Mouse (Mus musculus) limb, embryonic 13.5 days (tissue): ENCODE data around the gene Raet1e. TPM values are rescaled to one million over a fixed set of nuclear protein-coding genes. Genes with fewer than 3 reads are reported as not detected.
"Not testable (repeated sequence)": the region's sequence is repeated elsewhere in the genome, so short reads cannot be mapped to it uniquely, and the experiment has no call there.

Experiments
- ATAC-seq: fragments of 200-750 bp; cut with Nextera tagmentation; 2 replicates; pipeline ENCODE4 v1.8.0; 2017; ENCODE audit warnings: low read depth, moderate number of reproducible peaks, moderate TSS enrichment; ENCODE audit not compliant: low FRiP score
- H3K27ac ChIP-seq: fragments of 300-500 bp; sonication (generic); 2 replicates; pipeline ENCODE4 v1.5.1; 2015; ENCODE audit warnings: inconsistent platforms, mild to moderate bottlenecking, moderate library complexity
- H3K27me3 ChIP-seq: fragments of 300-500 bp; sonication (generic); 2 replicates; pipeline ENCODE4 v1.6.1; 2015; ENCODE audit warnings: mild to moderate bottlenecking, inconsistent platforms
- H3K36me3 ChIP-seq: fragments of 300-500 bp; sonication (generic); 2 replicates; pipeline ENCODE4 v1.6.1; 2015; ENCODE audit warnings: inconsistent platforms, mild to moderate bottlenecking, moderate library complexity
- H3K4me1 ChIP-seq: fragments of 300-500 bp; sonication (generic); 2 replicates; pipeline ENCODE4 v1.6.1; 2015; ENCODE audit warnings: inconsistent platforms
- H3K4me2 ChIP-seq: fragments of 300-500 bp; sonication (generic); replicated peaks from 2 replicates; pipeline ENCODE4 v1.6.1; 2015; ENCODE audit warnings: inconsistent platforms, mild to moderate bottlenecking, moderate library complexity
- H3K4me3 ChIP-seq: fragments of 300-500 bp; sonication (generic); 2 replicates; pipeline ENCODE4 v1.5.1; 2015; ENCODE audit warnings: moderate library complexity, mild to moderate bottlenecking, inconsistent platforms
- H3K9ac ChIP-seq: fragments of 300-500 bp; sonication (generic); 2 replicates; pipeline ENCODE4 v1.6.1; 2015; ENCODE audit warnings: mild to moderate bottlenecking, inconsistent platforms
- H3K9me3 ChIP-seq: fragments of 300-500 bp; sonication (generic); 2 replicates; pipeline ENCODE4 v1.6.1; 2016; ENCODE audit warnings: inconsistent platforms
- WGBS: fragments of 180-500 bp; shearing (Covaris S2); methylation state at CpG from one replicate; pipeline ENCODE4 v1.1.7; 2015; 5-methylcytosine and 5-hydroxymethylcytosine counted together
- polyA plus RNA-seq: library from polyadenylated mRNA; unstranded; fragments of >200 nt; fragmentation: Nextera tagmentation; extraction: Ambion mirVana; gene quantifications from 2 replicates; pipeline ENCODE4 v1.2.1, GENCODE M21; 2015

The Raet1e gene
- 12.0 and 13.0 TPM in 2 replicates for polyA plus RNA-seq

- H3K9me3 ChIP-seq, H3K27ac ChIP-seq, H3K9ac ChIP-seq, H3K36me3 ChIP-seq: not testable (repeated sequence)
- H3K4me2 ChIP-seq, result peak within 1 kb of the TSS; percentile 70
- ATAC-seq, result 0 out of 2 replicates have a peak, but pooled peaks have one; percentile 51
- WGBS, result under 1% methylated on average over 48 of the region's 48 CpGs
- peak within 1 kb of the TSS; percentile 45 for H3K4me3 ChIP-seq
- peaks cover 14% of the 10 kb centered on the region for H3K4me1 ChIP-seq
- H3K27me3 ChIP-seq, result peaks cover 78% of the 10 kb centered on the region
Observed at GRCm38 (mm10) chr10:22158310-22158999, at the start of gene Raet1e, which contains the start of gene H60b. Gene Raet1e, plus strand, starts transcription at chr10:22158569. Gene H60b, plus strand, starts transcription at chr10:22158586.

GRCm38 (mm10) chr10:22140665-22141280, 17.6 kb upstream of the Raet1e start:
- peak overlapping the region; percentile 49 for H3K4me3 ChIP-seq
- no peaks in the 10 kb centered on the region for H3K36me3 ChIP-seq
- H3K9ac ChIP-seq, result peak overlapping the region; percentile 70
- WGBS, result 2% methylated on average over 19 of the region's 19 CpGs
- no peak overlapping the region for H3K27ac ChIP-seq
- ATAC-seq, result peak; percentile 54; the same call in 1 of the 2 replicates
- H3K9me3 ChIP-seq, result no peaks in the 10 kb centered on the region; the same call in 1 of the 2 replicates
- H3K4me1 ChIP-seq, result no peaks in the 10 kb centered on the region
- H3K27me3 ChIP-seq, result no peaks in the 10 kb centered on the region
- peak overlapping the region; percentile 73 for H3K4me2 ChIP-seq

GRCm38 (mm10) chr10:22142194-22142593, 16.2 kb upstream of the Raet1e start:
- H3K4me1 ChIP-seq, H3K27ac ChIP-seq, H3K9ac ChIP-seq, H3K4me2 ChIP-seq, ATAC-seq, H3K4me3 ChIP-seq, H3K36me3 ChIP-seq, H3K27me3 ChIP-seq, H3K9me3 ChIP-seq: not testable (repeated sequence)
- WGBS, result 84% methylated on average over 1 of the region's 1 CpGs

GRCm38 (mm10) chr10:22142926-22143325, 15.4 kb upstream of the Raet1e start:
- H3K27me3 ChIP-seq, result no peaks in the 10 kb centered on the region
- no peak overlapping the region for H3K9ac ChIP-seq
- H3K4me2 ChIP-seq, result no peak overlapping the region
- 0 out of 2 replicates have a peak, but pooled peaks cover 3% of the 10 kb centered on the region for H3K36me3 ChIP-seq
- no peak overlapping the region for H3K27ac ChIP-seq
- no peaks in the 10 kb centered on the region for H3K9me3 ChIP-seq
- no peak for ATAC-seq
- no peak overlapping the region for H3K4me3 ChIP-seq
- no peaks in the 10 kb centered on the region for H3K4me1 ChIP-seq
- 69% methylated on average over 5 of the region's 5 CpGs for WGBS

GRCm38 (mm10) chr10:22148441-22149072, 9.8 kb upstream of the Raet1e start:
- Histone ChIP-seq H3K27me3 (peaks cover 29% of the 10 kb centered on the region), H3K9me3 (no peaks in the 10 kb centered on the region), H3K4me3 (peak overlapping the region; percentile 66), H3K9ac (peak overlapping the region; percentile 81), H3K4me1 (peaks cover 22% of the 10 kb centered on the region), H3K4me2 (peak overlapping the region; percentile 96), H3K36me3 (0 out of 2 replicates have a peak, but pooled peaks cover 3% of the 10 kb centered on the region), H3K27ac (0 out of 2 replicates have a peak overlapping the region, but pooled peaks have one; percentile 55)
- under 1% methylated on average over 46 of the region's 50 CpGs for WGBS
- peak; percentile 89 for ATAC-seq

GRCm38 (mm10) chr10:22149073-22149690, 9.2 kb upstream of the Raet1e start, which contains the start of gene E030030I06Rik:
Gene E030030I06Rik, minus strand, starts transcription at chr10:22149270.
- Histone ChIP-seq H3K4me3 (peak within 1 kb of the TSS; percentile 66), H3K27ac (0 out of 2 replicates have a peak within 1 kb of the TSS, but pooled peaks have one; percentile 55), H3K4me1 (peaks cover 22% of the 10 kb centered on the region), H3K27me3 (peaks cover 33% of the 10 kb centered on the region), H3K4me2 (peak within 1 kb of the TSS; percentile 96), H3K9me3 (no peaks in the 10 kb centered on the region), H3K9ac (peak within 1 kb of the TSS; percentile 81), H3K36me3 (0 out of 2 replicates have a peak, but pooled peaks cover 3% of the 10 kb centered on the region)
- under 1% methylated on average over 37 of the region's 37 CpGs for WGBS
- ATAC-seq, result peak; percentile 37; the same call in 1 of the 2 replicates

GRCm38 (mm10) chr10:22149691-22150465, 8.5 kb upstream of the Raet1e start:
- WGBS, result under 1% methylated on average over 49 of the region's 50 CpGs
- Histone ChIP-seq H3K9ac (peak overlapping the region; percentile 81), H3K4me1 (peaks cover 22% of the 10 kb centered on the region), H3K27me3 (peaks cover 33% of the 10 kb centered on the region), H3K4me2 (peak overlapping the region; percentile 96), H3K36me3 (0 out of 2 replicates have a peak, but pooled peaks cover 3% of the 10 kb centered on the region), H3K9me3 (no peaks in the 10 kb centered on the region), H3K27ac (no peak overlapping the region), H3K4me3 (peak overlapping the region; percentile 66)
- ATAC-seq, result no peak

GRCm38 (mm10) chr10:22150593-22150992, 7.8 kb upstream of the Raet1e start:
- Histone ChIP-seq H3K9ac (no peak overlapping the region), H3K4me1 (peaks cover 22% of the 10 kb centered on the region), H3K9me3 (no peaks in the 10 kb centered on the region), H3K4me3 (peak overlapping the region; percentile 66), H3K27ac (no peak overlapping the region), H3K4me2 (peak overlapping the region; percentile 96), H3K36me3 (0 out of 2 replicates have a peak, but pooled peaks cover 3% of the 10 kb centered on the region), H3K27me3 (peaks cover 40% of the 10 kb centered on the region)
- under 1% methylated on average over 27 of the region's 27 CpGs for WGBS
- no peak for ATAC-seq

- not testable (repeated sequence) for H3K27ac ChIP-seq, H3K9ac ChIP-seq, H3K9me3 ChIP-seq, ATAC-seq, H3K36me3 ChIP-seq
- H3K4me1 ChIP-seq, result peaks cover 22% of the 10 kb centered on the region
- WGBS, result 1% methylated on average over 55 of the region's 55 CpGs
- peak overlapping the region; percentile 96 for H3K4me2 ChIP-seq
- peaks cover 47% of the 10 kb centered on the region for H3K27me3 ChIP-seq
- peak overlapping the region; percentile 66 for H3K4me3 ChIP-seq
Observed at GRCm38 (mm10) chr10:22151056-22151862, 7.1 kb upstream of the Raet1e start.

GRCm38 (mm10) chr10:22151863-22152640, 6.3 kb upstream of the Raet1e start:
- H3K4me3 ChIP-seq, H3K4me2 ChIP-seq, H3K9ac ChIP-seq, H3K27ac ChIP-seq, ATAC-seq, H3K9me3 ChIP-seq, H3K36me3 ChIP-seq: not testable (repeated sequence)
- peaks cover 22% of the 10 kb centered on the region for H3K4me1 ChIP-seq
- peaks cover 55% of the 10 kb centered on the region for H3K27me3 ChIP-seq
- 2% methylated on average over 11 of the region's 11 CpGs for WGBS
